ENCODE assay signal across 11 mouse cellular contexts in the genomic region with DNA sequence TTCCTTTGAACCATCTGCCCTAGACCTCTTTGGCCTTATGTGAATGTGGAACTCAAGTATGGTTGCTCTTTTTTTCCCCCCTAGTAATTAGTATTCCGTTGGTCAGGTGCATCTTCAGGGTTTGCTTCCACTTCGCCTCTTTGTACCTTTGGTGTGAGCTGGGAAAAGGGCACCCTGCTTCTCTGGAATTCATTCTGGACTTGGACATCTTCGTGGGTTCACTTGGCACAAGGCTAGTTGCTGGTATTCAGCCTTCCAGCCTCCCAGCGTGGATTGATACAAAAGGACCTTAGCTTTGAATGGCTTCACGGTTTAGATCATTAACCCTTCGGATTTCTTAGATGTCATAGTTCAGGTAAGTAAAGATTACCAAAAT. TPM values are rescaled to one million over a fixed set of nuclear protein-coding genes. Genes with fewer than 3 reads are reported as not detected.
DNase-seq lines count a peak whose midpoint lies in the region; ATAC-seq lines count a peak whose summit lies in the region.
"Had no signal": no experiment of that assay in that cellular context is flagged by ENCODE, and none has a peak within 500 bp of the region (broad histone marks: within the 10 kb centered on the region; RNA-seq: fewer than 3 reads in every experiment).

No protein-coding gene starts in this region.

- H3K9me3 ChIP-seq in heart, embryonic 13.5 days = no peaks in the 10 kb centered on the region
- H3K9me3 ChIP-seq in forebrain, embryonic 14.5 days (replicated peaks; ENCODE audit: control insufficient read depth, low read length) = no peaks in the 10 kb centered on the region
- H3K9me3 ChIP-seq in midbrain, embryonic 10.5 days (replicated peaks) = no peaks in the 10 kb centered on the region
- H3K9me3 ChIP-seq: lung, embryonic 15.5 days had no signal

- H3K4me2 ChIP-seq in heart, embryonic 13.5 days = peak overlapping the region; percentile 92
- peak overlapping the region; percentile 88 for H3K4me2 ChIP-seq in forebrain, embryonic 14.5 days (ENCODE audit: low read length)

- peak overlapping the region; percentile 65; the same call in 1 of the 2 replicates for H3K4me3 ChIP-seq in heart, embryonic 13.5 days
- H3K4me3 ChIP-seq in forebrain, embryonic 14.5 days (ENCODE audit: low read depth, low read length) = peak overlapping the region; percentile 64
- H3K4me3 ChIP-seq in midbrain, embryonic 10.5 days = peak overlapping the region; percentile 74

- DNase-seq in heart, postnatal 14 days = no peak
- DNase-seq in cerebellum, adult 11-12 months = peak; percentile 78
- DNase-seq in forebrain, embryonic 14.5 days (ENCODE audit: low spot score) = no peak
- DNase-seq in midbrain, embryonic 10.5 days (ENCODE audit: low spot score) = no peak
- no peak for DNase-seq in layer of hippocampus, adult 8-10 months (ENCODE audit: low spot score in 2 of 2)
- no peak for DNase-seq in lung, adult 18-20 months
- no peak for DNase-seq in adipocyte (ENCODE audit: low spot score)
- DNase-seq: kidney, adult 9 months had no signal

- no peaks in the 10 kb centered on the region for H3K36me3 ChIP-seq in heart, embryonic 13.5 days
- H3K36me3 ChIP-seq in forebrain, embryonic 14.5 days (ENCODE audit: control insufficient read depth, insufficient read depth, low read length) = no peaks in the 10 kb centered on the region
- no peaks in the 10 kb centered on the region for H3K36me3 ChIP-seq in midbrain, embryonic 10.5 days
- H3K36me3 ChIP-seq: lung, embryonic 15.5 days had no signal

- H3K4me1 ChIP-seq in heart, embryonic 13.5 days = 0 out of 2 replicates have a peak, but pooled peaks cover 4% of the 10 kb centered on the region
- H3K4me1 ChIP-seq in forebrain, embryonic 14.5 days (ENCODE audit: control insufficient read depth, insufficient read depth, low read length) = peaks cover 6% of the 10 kb centered on the region; the same call in 1 of the 2 replicates
- peaks cover 28% of the 10 kb centered on the region for H3K4me1 ChIP-seq in midbrain, embryonic 10.5 days
- H3K4me1 ChIP-seq: lung, embryonic 15.5 days had no signal

- H3K27ac ChIP-seq in heart, embryonic 13.5 days (replicated peaks) = no peak overlapping the region
- H3K27ac ChIP-seq in forebrain, embryonic 14.5 days (ENCODE audit: low read depth, low read length) = peak overlapping the region; percentile 46; the same call in 1 of the 2 replicates
- H3K27ac ChIP-seq in midbrain, embryonic 10.5 days (replicated peaks) = peak overlapping the region; percentile 86
- H3K27ac ChIP-seq: lung, embryonic 15.5 days had no signal

- no peak for ATAC-seq in heart, embryonic 13.5 days (ENCODE audit: extremely low read depth, insufficient number of reproducible peaks, low FRiP score, low TSS enrichment)
- no peak for ATAC-seq in forebrain, embryonic 14.5 days
- ATAC-seq: activated CD4-positive, CD25-positive, alpha-beta regulatory T cell, adult 4 months had no signal

- H3K27me3 ChIP-seq in heart, embryonic 13.5 days (replicated peaks) = peaks cover 31% of the 10 kb centered on the region
- no peaks in the 10 kb centered on the region for H3K27me3 ChIP-seq in forebrain, embryonic 14.5 days (replicated peaks; ENCODE audit: control insufficient read depth, insufficient read depth, low read length)
- H3K27me3 ChIP-seq in midbrain, embryonic 10.5 days (ENCODE audit: low read depth, poor library complexity, severe bottlenecking) = peaks cover 3% of the 10 kb centered on the region; the same call in 1 of the 2 replicates

- H3K9ac ChIP-seq in heart, embryonic 13.5 days = no peak overlapping the region
- peak overlapping the region; percentile 72 for H3K9ac ChIP-seq in forebrain, embryonic 14.5 days (ENCODE audit: low read length)
- H3K9ac ChIP-seq: lung, embryonic 15.5 days had no signal

- WGBS in heart, embryonic 13.5 days = 31% methylated on average over 6 of the region's 6 CpGs
- 5% methylated on average over 6 of the region's 6 CpGs for WGBS in forebrain, embryonic 14.5 days
- 16% methylated on average over 6 of the region's 6 CpGs for WGBS in midbrain, embryonic 10.5 days

- intact Hi-C loops in heart, postnatal 14 days (cut with DNase I) = no loop called here

RNA-seq across cellular contexts. Expression of a gene that starts 1.3 kb away (rescaled TPM):
- polyA plus RNA-seq in heart, embryonic 13.5 days (2015; fragmentation: Nextera tagmentation; extraction: Ambion mirVana) = 0.23 and 0.25 TPM in 2 replicates
- total RNA-seq in heart, postnatal 14 days (2021) = not detected
- polyA plus RNA-seq in forebrain, embryonic 14.5 days (2014; fragmentation: Nextera tagmentation; extraction: Ambion mirVana) = 7.7 and 12.4 TPM in 2 replicates
- polyA plus RNA-seq in midbrain, embryonic 10.5 days (2016; fragmentation: Nextera tagmentation; extraction: Ambion mirVana) = 3.1 and 3.6 TPM in 2 replicates
- 10 to 100 TPM in 1 of 4 experiments, 1 to 10 TPM in 3; 6.4 to 11.1 (median 8.3) TPM for total RNA-seq in layer of hippocampus, adult 8-10 months (2022)
- polyA plus RNA-seq: activated CD4-positive, CD25-positive, alpha-beta regulatory T cell, adult 4 months; lung, embryonic 15.5 days had no signal
